8 mouse cellular contexts compared by ENCODE assay signal in the genomic region with DNA sequence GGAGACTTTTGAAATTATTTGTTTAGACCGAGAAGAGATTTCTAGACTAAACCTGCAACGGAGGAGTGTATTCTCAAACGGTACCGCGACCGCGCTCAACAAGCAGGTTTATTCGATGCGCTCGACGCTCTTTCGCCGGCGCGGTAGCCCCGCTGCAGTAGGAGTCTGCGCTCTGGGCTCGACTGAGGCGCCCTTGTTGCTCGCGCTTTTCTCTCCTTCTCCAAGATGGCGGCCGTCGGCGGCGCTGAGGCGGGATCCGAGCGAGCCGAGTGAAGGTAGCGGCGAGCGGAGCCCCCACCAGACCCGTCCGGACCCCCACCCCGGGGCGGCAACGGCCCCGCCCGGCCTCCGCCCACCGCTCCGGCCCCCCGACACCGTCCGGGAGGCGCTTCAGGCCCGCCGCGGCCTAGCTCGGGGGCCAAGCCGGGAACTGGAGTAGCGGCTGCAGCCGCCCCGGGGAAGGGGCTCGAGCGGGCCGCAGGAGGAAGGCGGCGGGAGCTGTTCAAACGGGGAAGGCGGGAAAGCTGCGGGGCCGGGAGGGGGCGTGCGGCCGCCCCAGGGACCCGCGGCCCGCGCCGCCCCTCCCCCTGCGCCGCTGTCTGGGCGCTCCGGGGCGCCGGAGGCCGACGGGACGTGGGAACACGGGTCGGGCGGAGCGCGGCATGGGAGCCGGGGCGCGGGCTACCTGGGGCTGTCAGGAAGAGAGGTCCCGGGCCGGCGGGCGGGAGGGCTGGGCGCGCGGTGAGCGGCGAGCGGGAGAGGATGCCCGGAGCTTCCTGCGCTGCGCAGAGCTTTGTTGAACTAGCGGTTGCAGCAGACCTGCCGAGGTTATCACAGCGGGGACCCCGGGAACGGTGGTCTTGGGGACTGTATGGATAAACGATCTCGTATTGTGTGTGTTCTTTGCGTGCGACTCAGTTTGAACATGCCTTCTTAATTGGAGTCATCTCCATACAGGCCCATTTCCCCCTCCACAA. TPM values are rescaled to one million over a fixed set of nuclear protein-coding genes. Genes with fewer than 3 reads are reported as not detected.
DNase-seq lines count a peak whose midpoint lies in the region; ATAC-seq and TF ChIP-seq lines count a peak whose summit lies in the region.

No protein-coding gene starts in this region.

- WGBS in forebrain, embryonic 10.5 days = under 1% methylated on average over 101 of the region's 111 CpGs
- WGBS in heart, embryonic 15.5 days = under 1% methylated on average over 100 of the region's 111 CpGs
- WGBS in liver, embryonic 14.5 days (ENCODE audit: insufficient replicate concordance) = under 1% methylated on average over 99 of the region's 111 CpGs
- under 1% methylated on average over 91 of the region's 111 CpGs for WGBS in neural tube, embryonic 11.5 days
- WGBS in stomach, postnatal 0 days = under 1% methylated on average over 72 of the region's 111 CpGs

- peaks cover 15% of the 10 kb centered on the region for H3K27me3 ChIP-seq in forebrain, embryonic 10.5 days (ENCODE audit: poor library complexity, severe bottlenecking)
- H3K27me3 ChIP-seq in heart, embryonic 15.5 days = no peaks in the 10 kb centered on the region
- H3K27me3 ChIP-seq in liver, embryonic 14.5 days (ENCODE audit: control insufficient read depth, insufficient read depth, low read length) = no peaks in the 10 kb centered on the region
- no peaks in the 10 kb centered on the region for H3K27me3 ChIP-seq in neural tube, embryonic 11.5 days (ENCODE audit: control insufficient read depth, insufficient read depth, low read length)
- H3K27me3 ChIP-seq in stomach, postnatal 0 days (ENCODE audit: control insufficient read depth, insufficient read depth, low read length) = no peaks in the 10 kb centered on the region

- H3K4me2 ChIP-seq in heart, embryonic 15.5 days = peak overlapping the region; percentile 68
- H3K4me2 ChIP-seq in liver, embryonic 14.5 days (ENCODE audit: low read depth) = peak overlapping the region; percentile 84
- peak overlapping the region; percentile 56 for H3K4me2 ChIP-seq in neural tube, embryonic 11.5 days (ENCODE audit: low read depth)
- peak overlapping the region; percentile 73 for H3K4me2 ChIP-seq in stomach, postnatal 0 days (replicated peaks; ENCODE audit: low read depth)

- H3K9me3 ChIP-seq in forebrain, embryonic 10.5 days = no peaks in the 10 kb centered on the region
- H3K9me3 ChIP-seq in heart, embryonic 15.5 days (replicated peaks) = no peaks in the 10 kb centered on the region
- H3K9me3 ChIP-seq in liver, embryonic 14.5 days (ENCODE audit: control insufficient read depth, low read length) = no peaks in the 10 kb centered on the region
- no peaks in the 10 kb centered on the region for H3K9me3 ChIP-seq in neural tube, embryonic 11.5 days (ENCODE audit: control insufficient read depth, low read length)
- no peaks in the 10 kb centered on the region for H3K9me3 ChIP-seq in stomach, postnatal 0 days (ENCODE audit: control insufficient read depth, low read length)

- DNase-seq in c-Kit-positive CD71-negative TER-119-negative erythroid progenitor cells, embryonic 14.5 days (ENCODE audit: low read depth) = peak; percentile 68
- peak; percentile 85 for DNase-seq in forebrain, embryonic 10.5 days (ENCODE audit: extremely low spot score, low spot score)
- peak; percentile 89 to 94 for DNase-seq in kidney, postnatal 25 days
- peak; percentile 77 to 78 (median 77) for DNase-seq in liver, embryonic 14.5 days (ENCODE audit: low read depth in 3 of 3, low spot score in 3 of 3)
- peak; percentile 91 for DNase-seq in neural tube, embryonic 11.5 days (ENCODE audit: low spot score)
- peak; percentile 86 for DNase-seq in stomach, postnatal 0 days (ENCODE audit: low spot score)

- peak; percentile 97 for ATAC-seq in CD4-positive, CD25-positive, alpha-beta regulatory T cell, adult 4 months
- peak; percentile 93 for ATAC-seq in heart, embryonic 15.5 days (replicated peaks; ENCODE audit: insufficient number of reproducible peaks, insufficient read depth, low FRiP score, low read depth)
- ATAC-seq in liver, embryonic 14.5 days (ENCODE audit: insufficient read depth) = peak; percentile 94
- ATAC-seq in neural tube, embryonic 11.5 days (ENCODE audit: insufficient read depth, low FRiP score, low TSS enrichment) = peak; percentile 94
- peak; percentile 97 for ATAC-seq in stomach, postnatal 0 days (ENCODE audit: low FRiP score, low TSS enrichment)

- no peak for TF ChIP-seq CTCF in liver, embryonic 14.5 days (IDR thresholded peaks at IDR 0.05; ENCODE audit: low read depth)
- TF ChIP-seq CTCF in stomach, postnatal 0 days (IDR thresholded peaks at IDR 0.05; ENCODE audit: low read depth) = peak; percentile 29; the same call in 1 of the 2 replicates

- H3K36me3 ChIP-seq in forebrain, embryonic 10.5 days (replicated peaks) = peaks cover 10% of the 10 kb centered on the region
- H3K36me3 ChIP-seq in heart, embryonic 15.5 days = peaks cover 2% of the 10 kb centered on the region; the same call in 1 of the 2 replicates
- peaks cover 3% of the 10 kb centered on the region; the same call in 1 of the 2 replicates for H3K36me3 ChIP-seq in liver, embryonic 14.5 days (replicated peaks; ENCODE audit: control insufficient read depth, insufficient read depth, low read depth)
- no peaks in the 10 kb centered on the region; the same call in 1 of the 2 replicates for H3K36me3 ChIP-seq in neural tube, embryonic 11.5 days (ENCODE audit: control insufficient read depth, insufficient read depth, low read length)
- peaks cover 1% of the 10 kb centered on the region; the same call in 1 of the 2 replicates for H3K36me3 ChIP-seq in stomach, postnatal 0 days (ENCODE audit: control insufficient read depth, insufficient read depth, low read length)

- H3K9ac ChIP-seq in heart, embryonic 15.5 days = peak overlapping the region; percentile 95
- H3K9ac ChIP-seq in liver, embryonic 14.5 days (replicated peaks) = peak overlapping the region; percentile 97
- peak overlapping the region; percentile 100 for H3K9ac ChIP-seq in neural tube, embryonic 11.5 days (ENCODE audit: low read length)
- peak overlapping the region; percentile 99 for H3K9ac ChIP-seq in stomach, postnatal 0 days (ENCODE audit: low read length)

- H3K27ac ChIP-seq in forebrain, embryonic 10.5 days = peak overlapping the region; percentile 100
- H3K27ac ChIP-seq in heart, embryonic 15.5 days = peak overlapping the region; percentile 93
- H3K27ac ChIP-seq in liver, embryonic 14.5 days = peak overlapping the region; percentile 65
- peak overlapping the region; percentile 92 for H3K27ac ChIP-seq in neural tube, embryonic 11.5 days (ENCODE audit: low read depth, low read length)
- H3K27ac ChIP-seq in stomach, postnatal 0 days (replicated peaks) = peak overlapping the region; percentile 95

- H3K4me3 ChIP-seq in forebrain, embryonic 10.5 days = peak overlapping the region; percentile 93
- H3K4me3 ChIP-seq in heart, embryonic 15.5 days = peak overlapping the region; percentile 65
- H3K4me3 ChIP-seq in liver, embryonic 14.5 days (ENCODE audit: insufficient read depth in 1 of 2, low read depth in 2 of 2, low read length in 2 of 2) = peak overlapping the region; percentile 75 to 92
- peak overlapping the region; percentile 93 for H3K4me3 ChIP-seq in neural tube, embryonic 11.5 days (ENCODE audit: low read depth, low read length)
- H3K4me3 ChIP-seq in stomach, postnatal 0 days (ENCODE audit: low read depth, low read length) = peak overlapping the region; percentile 91

- TF ChIP-seq EP300 in liver, embryonic 14.5 days (IDR thresholded peaks at IDR 0.05; ENCODE audit: low read depth) = no peak
- no peak for TF ChIP-seq EP300 in stomach, postnatal 0 days (optimal IDR thresholded peaks at IDR 0.05)

- peaks cover 19% of the 10 kb centered on the region for H3K4me1 ChIP-seq in forebrain, embryonic 10.5 days
- H3K4me1 ChIP-seq in heart, embryonic 15.5 days (replicated peaks) = peaks cover 13% of the 10 kb centered on the region; the same call in 1 of the 2 replicates
- H3K4me1 ChIP-seq in liver, embryonic 14.5 days (replicated peaks; ENCODE audit: control insufficient read depth in 2 of 2, insufficient read depth in 2 of 2, low read length in 1 of 2) = peaks cover 7% of the 10 kb centered on the region in 2 experiments
- peaks cover 4% of the 10 kb centered on the region; the same call in 1 of the 2 replicates for H3K4me1 ChIP-seq in neural tube, embryonic 11.5 days (ENCODE audit: control insufficient read depth, insufficient read depth, low read length)
- no peaks in the 10 kb centered on the region for H3K4me1 ChIP-seq in stomach, postnatal 0 days (replicated peaks; ENCODE audit: control insufficient read depth, insufficient read depth)

RNA-seq across cellular contexts. Expression of gene Hmgxb4, which starts 0.6 kb away (rescaled TPM):
- 10 to 100 TPM; 34.7 to 52.0 TPM for polyA plus RNA-seq in CD4-positive, CD25-positive, alpha-beta regulatory T cell, adult 4 months (2017; shearing (Covaris generic))
- 49.5 and 51.2 TPM in 2 replicates for polyA plus RNA-seq in forebrain, embryonic 10.5 days (2016; fragmentation: Nextera tagmentation; extraction: Ambion mirVana)
- 18.2 and 18.3 TPM in 2 replicates for polyA plus RNA-seq in heart, embryonic 15.5 days (2015; fragmentation: Nextera tagmentation; extraction: Ambion mirVana)
- 10.4 and 13.2 TPM in 2 replicates for polyA plus RNA-seq in liver, embryonic 14.5 days (2012; rRNA removed)
- polyA plus RNA-seq in liver, embryonic 14.5 days (2014; fragmentation: Nextera tagmentation; extraction: Ambion mirVana) = 10.3 and 14.5 TPM in 2 replicates
- polyA plus RNA-seq in neural tube, embryonic 11.5 days (2014; fragmentation: Nextera tagmentation; extraction: Ambion mirVana) = 48.0 and 49.0 TPM in 2 replicates
- 9.9 and 11.4 TPM in 2 replicates for polyA plus RNA-seq in stomach, postnatal 0 days (2015; fragmentation: Nextera tagmentation; extraction: Ambion mirVana)

RNA-seq across cellular contexts. Expression of gene Tom1, which starts 39.7 kb away (rescaled TPM):
- polyA plus RNA-seq in CD4-positive, CD25-positive, alpha-beta regulatory T cell, adult 4 months (2017; shearing (Covaris generic)) = 10 to 100 TPM; 14.1 to 14.6 TPM
- 28.9 and 30.0 TPM in 2 replicates for polyA plus RNA-seq in forebrain, embryonic 10.5 days (2016; fragmentation: Nextera tagmentation; extraction: Ambion mirVana)
- polyA plus RNA-seq in heart, embryonic 15.5 days (2015; fragmentation: Nextera tagmentation; extraction: Ambion mirVana) = 41.3 and 46.9 TPM in 2 replicates
- 5.9 and 6.1 TPM in 2 replicates for polyA plus RNA-seq in liver, embryonic 14.5 days (2012; rRNA removed)
- polyA plus RNA-seq in liver, embryonic 14.5 days (2014; fragmentation: Nextera tagmentation; extraction: Ambion mirVana) = 9.2 and 9.6 TPM in 2 replicates
- 31.1 and 38.6 TPM in 2 replicates for polyA plus RNA-seq in neural tube, embryonic 11.5 days (2014; fragmentation: Nextera tagmentation; extraction: Ambion mirVana)
- 39.2 and 45.6 TPM in 2 replicates for polyA plus RNA-seq in stomach, postnatal 0 days (2015; fragmentation: Nextera tagmentation; extraction: Ambion mirVana)

Comparison
In these comparisons a context has a peak if more than half of its experiments do, and no peak if none do; other contexts are left out.
1. Peak in every context shown above with its lines: DNase-seq, ATAC-seq, H3K4me3 ChIP-seq and H3K27ac ChIP-seq.